Comparison of ENCODE assay signal across 7 mouse cellular contexts in the genomic region with DNA sequence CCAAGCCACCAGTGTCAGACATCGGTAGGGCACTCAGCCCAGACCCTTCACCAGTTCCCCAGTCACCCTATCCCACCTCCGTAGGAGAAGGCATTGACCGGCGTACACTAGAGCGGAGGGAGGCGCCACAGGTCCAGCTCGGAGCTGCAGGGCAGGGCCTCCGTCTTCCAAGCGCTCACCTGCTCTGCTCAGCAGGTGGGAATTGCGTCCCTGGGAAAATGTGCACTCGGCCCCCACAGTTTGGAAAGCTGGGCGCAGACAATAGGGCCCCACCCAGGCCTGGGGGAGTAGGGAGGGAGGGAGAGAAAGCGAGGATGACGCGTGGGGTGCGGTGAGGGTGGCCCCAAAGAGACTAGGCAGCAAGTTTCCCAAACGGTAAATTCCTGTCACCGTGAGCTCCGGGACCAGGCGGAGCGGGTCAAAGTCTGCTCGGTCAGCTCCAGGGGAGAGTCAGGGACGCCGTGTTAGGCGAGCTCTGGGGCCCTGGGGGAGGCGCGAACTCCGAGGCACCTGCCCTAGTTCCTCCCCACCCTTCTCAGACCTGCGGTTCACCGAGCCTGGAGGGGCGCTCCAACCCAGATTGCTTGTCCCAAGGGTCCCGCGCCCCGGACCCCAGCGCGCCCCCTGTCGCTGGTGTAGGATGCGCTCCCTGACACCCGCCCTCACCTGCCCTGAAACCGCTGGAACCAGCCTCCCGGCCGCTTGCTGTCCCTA. TPM values are rescaled to one million over a fixed set of nuclear protein-coding genes. Genes with fewer than 3 reads are reported as not detected.
DNase-seq lines count a peak whose midpoint lies in the region; ATAC-seq and TF ChIP-seq lines count a peak whose summit lies in the region.

No protein-coding gene starts in this region.

- no peaks in the 10 kb centered on the region for H3K9me3 ChIP-seq in MEL (replicated peaks; ENCODE audit: insufficient read depth, low read length)
- H3K9me3 ChIP-seq in lung, embryonic 14.5 days (ENCODE audit: low read depth, low read length), result no peaks in the 10 kb centered on the region

- H3K4me3 ChIP-seq in MEL (ENCODE audit: control insufficient read depth in 1 of 2, insufficient read depth in 1 of 2, low read depth in 2 of 2, low read length in 2 of 2), result peak overlapping the region; percentile 43 to 74
- peak overlapping the region; percentile 72 for H3K4me3 ChIP-seq in lung, embryonic 14.5 days (ENCODE audit: low read depth, low read length)

- TF ChIP-seq EP300 in MEL (IDR thresholded peaks at IDR 0.05; ENCODE audit: low read depth in 1 of 2, low read length in 2 of 2), result no peak

- H3K4me2 ChIP-seq in lung, embryonic 14.5 days, result peak overlapping the region; percentile 78

- TF ChIP-seq POLR2A in MEL (IDR thresholded peaks at IDR 0.05; ENCODE audit: control insufficient read depth in 1 of 2, insufficient read depth in 1 of 2, low read depth in 1 of 2, low read length in 2 of 2, poor library complexity in 1 of 2), result no peak

- ATAC-seq in lung, embryonic 14.5 days (ENCODE audit: insufficient read depth), result peak; percentile 11
- no peak for ATAC-seq in erythroid progenitor cell, adult 5-6 weeks (replicated peaks; ENCODE audit: low FRiP score, poor library complexity, severe bottlenecking)

- H3K79me2 ChIP-seq in MEL (ENCODE audit: control insufficient read depth, insufficient read depth, low read length, poor library complexity), result no peaks in the 10 kb centered on the region

- H3K27ac ChIP-seq in MEL (ENCODE audit: control insufficient read depth, low read depth, low read length), result no peak overlapping the region
- H3K27ac ChIP-seq in lung, embryonic 14.5 days (ENCODE audit: low read depth), result peak overlapping the region; percentile 90

- TF ChIP-seq RAD21 in MEL (IDR thresholded peaks at IDR 0.05; ENCODE audit: low read depth, low read length), result no peak

- no peak for DNase-seq in MEL (ENCODE audit: low read depth, low spot score)
- peak; percentile 73 for DNase-seq in cerebellum, adult 11 months
- peak; percentile 52 for DNase-seq in gastrocnemius, postnatal 25 days
- peak; percentile 82 for DNase-seq in kidney, adult 18-20 months
- DNase-seq in lung, embryonic 14.5 days, result peak; percentile 31
- peak; percentile 15 to 57 for DNase-seq in spleen, postnatal 10 days (ENCODE audit: low spot score in 2 of 2)

- peak in 2 of 3 experiments; percentile 20 to 53; a peak in 5 of 6 replicates for TF ChIP-seq CTCF in MEL (IDR thresholded peaks at IDR 0.05 in 2 of 3, conservative IDR thresholded peaks at IDR 0.05 in 1 of 3; ENCODE audit: control insufficient read depth in 1 of 3, insufficient read depth in 1 of 3, low read depth in 2 of 3, low read length in 3 of 3, poor library complexity in 1 of 3, severe bottlenecking in 1 of 3)
- peak; percentile 66 for TF ChIP-seq CTCF in lung, embryonic 14.5 days (IDR thresholded peaks at IDR 0.05; ENCODE audit: low read depth)

- peaks cover 0 to 35% of the 10 kb centered on the region in 2 experiments; a peak in 2 of 4 replicates for H3K36me3 ChIP-seq in MEL (ENCODE audit: control insufficient read depth in 1 of 2, insufficient read depth in 2 of 2, low read length in 2 of 2)
- no peaks in the 10 kb centered on the region for H3K36me3 ChIP-seq in lung, embryonic 14.5 days (ENCODE audit: insufficient read depth)

- 1% methylated on average over 42 of the region's 42 CpGs for WGBS in lung, embryonic 14.5 days

- peaks cover 16 to 66% of the 10 kb centered on the region in 2 experiments for H3K4me1 ChIP-seq in MEL (ENCODE audit: control insufficient read depth in 1 of 2, insufficient read depth in 2 of 2, low read length in 2 of 2)
- peaks cover 24% of the 10 kb centered on the region; the same call in 1 of the 2 replicates for H3K4me1 ChIP-seq in lung, embryonic 14.5 days (ENCODE audit: insufficient read depth)

- H3K27me3 ChIP-seq in MEL (ENCODE audit: control insufficient read depth in 1 of 2, insufficient read depth in 2 of 2, low read length in 2 of 2), result no peaks in the 10 kb centered on the region
- no peaks in the 10 kb centered on the region for H3K27me3 ChIP-seq in lung, embryonic 14.5 days (ENCODE audit: insufficient read depth, low read length)

- peak overlapping the region; percentile 67 for H3K9ac ChIP-seq in MEL (ENCODE audit: control insufficient read depth, low read depth, low read length, poor library complexity, severe bottlenecking)
- H3K9ac ChIP-seq in lung, embryonic 14.5 days, result peak overlapping the region; percentile 76

TF ChIP-seq in MEL, 35 proteins besides CTCF, POLR2A, EP300 and RAD21:
- 0 out of 2 replicates have a peak, but pooled peaks have one; percentile 13 for TF ChIP-seq MAZ (IDR thresholded peaks at IDR 0.05; ENCODE audit: low read depth, low read length)
- no peak for TF ChIP-seq NELFE (IDR thresholded peaks at IDR 0.05; ENCODE audit: low read depth, low read length)
- 0 out of 2 replicates have a peak, but pooled peaks have one; percentile 7 for TF ChIP-seq RCOR1 (IDR thresholded peaks at IDR 0.05; ENCODE audit: low read depth, low read length)
- TF ChIP-seq BHLHE40 (IDR thresholded peaks at IDR 0.05; ENCODE audit: borderline replicate concordance, low read depth, low read length), result no peak

RNA-seq across cellular contexts. Expression of a gene that starts 0.5 kb away (rescaled TPM):
- 1.0 and 1.4 TPM in 2 replicates for total RNA-seq in MEL (2012; rRNA removed)
- 1 to 10 TPM in 1 of 2 experiments, not detected in 1; 8.5 TPM for polyA plus RNA-seq in MEL (2012; ENCODE audit: insufficient read depth in 1 of 2, insufficient read length in 2 of 2, low read depth in 1 of 2, low replicate concordance in 2 of 2, missing spikeins in 1 of 2)
- total RNA-seq in gastrocnemius, postnatal 25 days (2021), result 10 to 100 TPM; 72.0 to 79.8 TPM
- 88.3 and 93.1 TPM in 2 replicates for polyA plus RNA-seq in lung, embryonic 14.5 days (2014; fragmentation: Nextera tagmentation; extraction: Ambion mirVana)
- total RNA-seq in erythroid progenitor cell, adult 5-6 weeks (2015; ENCODE audit: low replicate concordance), result 7.2 and 10.1 TPM in 2 replicates
- total RNA-seq in erythroid progenitor cell, adult 5-6 weeks (2017; ENCODE audit: low replicate concordance), result 1.9 and 5.5 TPM in 2 replicates

RNA-seq across cellular contexts. Expression of a gene that starts 17.6 kb away (rescaled TPM):
- not detected in 2 replicates for total RNA-seq in MEL (2012; rRNA removed)
- polyA plus RNA-seq in MEL (2012; ENCODE audit: insufficient read depth in 1 of 2, insufficient read length in 2 of 2, low read depth in 1 of 2, low replicate concordance in 2 of 2, missing spikeins in 1 of 2), result under 1 TPM in 1 of 2 experiments, not detected in 1; 0.88 TPM
- total RNA-seq in gastrocnemius, postnatal 25 days (2021), result 1 to 10 TPM; 4.3 to 5.1 TPM
- 64.5 and 67.3 TPM in 2 replicates for polyA plus RNA-seq in lung, embryonic 14.5 days (2014; fragmentation: Nextera tagmentation; extraction: Ambion mirVana)
- not detected in 2 replicates for total RNA-seq in erythroid progenitor cell, adult 5-6 weeks (2015; ENCODE audit: low replicate concordance)
- total RNA-seq in erythroid progenitor cell, adult 5-6 weeks (2017; ENCODE audit: low replicate concordance), result not detected in 2 replicates

RNA-seq across cellular contexts. Expression of a gene that starts 18.5 kb away (rescaled TPM):
- 0.19 TPM in 1 of 2 replicates, not detected in the other for total RNA-seq in MEL (2012; rRNA removed)
- polyA plus RNA-seq in MEL (2012; ENCODE audit: insufficient read depth in 1 of 2, insufficient read length in 2 of 2, low read depth in 1 of 2, low replicate concordance in 2 of 2, missing spikeins in 1 of 2), result under 1 TPM in 1 of 2 experiments, not detected in 1; 0.28 TPM
- 1 to 10 TPM; 7.5 to 10.0 TPM for total RNA-seq in gastrocnemius, postnatal 25 days (2021)
- polyA plus RNA-seq in lung, embryonic 14.5 days (2014; fragmentation: Nextera tagmentation; extraction: Ambion mirVana), result 135 and 146 TPM in 2 replicates
- not detected in 2 replicates for total RNA-seq in erythroid progenitor cell, adult 5-6 weeks (2015; ENCODE audit: low replicate concordance)
- total RNA-seq in erythroid progenitor cell, adult 5-6 weeks (2017; ENCODE audit: low replicate concordance), result not detected in 2 replicates

RNA-seq across cellular contexts. Expression of a gene that starts 41.1 kb away (rescaled TPM):
- total RNA-seq in MEL (2012; rRNA removed), result 6.6 and 10.9 TPM in 2 replicates
- polyA plus RNA-seq in MEL (2012; ENCODE audit: insufficient read depth in 1 of 2, insufficient read length in 2 of 2, low read depth in 1 of 2, low replicate concordance in 2 of 2, missing spikeins in 1 of 2), result 10 to 100 TPM in 1 of 2 experiments, not detected in 1; 34.8 TPM
- total RNA-seq in gastrocnemius, postnatal 25 days (2021), result under 1 TPM; 0.27 to 0.28 TPM
- polyA plus RNA-seq in lung, embryonic 14.5 days (2014; fragmentation: Nextera tagmentation; extraction: Ambion mirVana), result 8.7 and 9.6 TPM in 2 replicates
- not detected in 2 replicates for total RNA-seq in erythroid progenitor cell, adult 5-6 weeks (2015; ENCODE audit: low replicate concordance)
- total RNA-seq in erythroid progenitor cell, adult 5-6 weeks (2017; ENCODE audit: low replicate concordance), result 0.13 TPM in 1 of 2 replicates, not detected in the other

RNA-seq across cellular contexts. Expression of a gene that starts 44.6 kb away (rescaled TPM):
- total RNA-seq in MEL (2012; rRNA removed), result 58.0 and 61.3 TPM in 2 replicates
- polyA plus RNA-seq in MEL (2012; ENCODE audit: insufficient read depth in 1 of 2, insufficient read length in 2 of 2, low read depth in 1 of 2, low replicate concordance in 2 of 2, missing spikeins in 1 of 2), result 100 to 1,000 TPM in 1 of 2 experiments, 10 to 100 TPM in 1; 79.2 to 287 TPM
- total RNA-seq in gastrocnemius, postnatal 25 days (2021), result 1 to 10 TPM; 8.2 to 8.5 TPM
- polyA plus RNA-seq in lung, embryonic 14.5 days (2014; fragmentation: Nextera tagmentation; extraction: Ambion mirVana), result 127 and 136 TPM in 2 replicates
- total RNA-seq in erythroid progenitor cell, adult 5-6 weeks (2015; ENCODE audit: low replicate concordance), result 2.5 TPM in 2 replicates
- 0.26 TPM in 1 of 2 replicates, not detected in the other for total RNA-seq in erythroid progenitor cell, adult 5-6 weeks (2017; ENCODE audit: low replicate concordance)

Comparison
In these comparisons a context has a peak if more than half of its experiments do, and no peak if none do; other contexts are left out.
1. RNA of a gene that starts 0.5 kb away (total RNA-seq): 72.0 to 79.8 TPM in gastrocnemius, postnatal 25 days; 1.9 to 10.1 TPM in erythroid progenitor cell, adult 5-6 weeks and 1.0 to 1.4 TPM in MEL; every median in the first group is over 4 times any median in the second.